Mouse (Mus musculus) heart, embryonic 14.5 days (tissue): Measurements from ENCODE around the gene Dnajb14. TPM values are rescaled to one million over a fixed set of nuclear protein-coding genes. Genes with fewer than 3 reads are reported as not detected.

Experiments used
- ATAC-seq: fragments of 200-750 bp; cut with Nextera tagmentation; 2 replicates; pipeline ENCODE4 v1.8.0; 2017; ENCODE audit warnings: low read depth, moderate TSS enrichment; ENCODE audit not compliant: insufficient number of reproducible peaks, insufficient read depth, low FRiP score
- H3K27ac ChIP-seq, 2 experiments: fragments of 200-500 bp in 1 of 2; fragments of 300-500 bp in 1 of 2; sonication (generic) in 1 of 2; replicated peaks in 1 of 2; 2 replicates each; pipeline ENCODE4 v1.5.1; 2012 to 2014; ENCODE audit warnings: low read depth in 2 of 2, low read length in 2 of 2, control low read depth in 1 of 2, mild to moderate bottlenecking in 1 of 2, mixed read lengths in 1 of 2; ENCODE audit not compliant: control insufficient read depth in 1 of 2, insufficient read depth in 1 of 2
- H3K27me3 ChIP-seq: fragments of 300-500 bp; sonication (generic); 2 replicates; pipeline ENCODE4 v1.6.1; 2014; ENCODE audit warnings: mild to moderate bottlenecking, low read length, control low read depth; ENCODE audit not compliant: control insufficient read depth, insufficient read depth
- H3K36me3 ChIP-seq: fragments of 300-500 bp; sonication (generic); 2 replicates; pipeline ENCODE4 v1.6.1; 2014; ENCODE audit warnings: mild to moderate bottlenecking, control low read depth, low read length, mixed read lengths; ENCODE audit not compliant: control insufficient read depth, insufficient read depth
- H3K4me1 ChIP-seq, 2 experiments: fragments of 200-500 bp in 1 of 2; fragments of 300-500 bp in 1 of 2; sonication (generic) in 1 of 2; 2 replicates each; pipeline ENCODE4 v1.6.1; 2012 to 2014; ENCODE audit warnings: low read length in 2 of 2, control low read depth in 1 of 2, mixed read lengths in 1 of 2; ENCODE audit not compliant: control insufficient read depth in 2 of 2, insufficient read depth in 2 of 2
- H3K4me2 ChIP-seq: fragments of 300-500 bp; sonication (generic); 2 replicates; pipeline ENCODE4 v1.6.1; 2014; ENCODE audit warnings: mild to moderate bottlenecking, low read length
- H3K4me3 ChIP-seq, 2 experiments: fragments of 200-500 bp in 1 of 2; fragments of 300-500 bp in 1 of 2; sonication (generic) in 1 of 2; 2 replicates each; pipeline ENCODE4 v1.5.1; 2012 to 2014; ENCODE audit warnings: low read length in 2 of 2, mild to moderate bottlenecking in 2 of 2, control low read depth in 1 of 2, low read depth in 1 of 2, moderate library complexity in 1 of 2; ENCODE audit not compliant: control insufficient read depth in 1 of 2, insufficient read depth in 1 of 2
- H3K9ac ChIP-seq: fragments of 300-500 bp; sonication (generic); 2 replicates; pipeline ENCODE4 v1.6.1; 2014; ENCODE audit warnings: mild to moderate bottlenecking, low read length
- H3K9me3 ChIP-seq: fragments of 300-500 bp; sonication (generic); 2 replicates; pipeline ENCODE4 v1.6.1; 2016; ENCODE audit warnings: low read length, control low read depth; ENCODE audit not compliant: control insufficient read depth
- WGBS: fragments of 180-500 bp; shearing (Covaris S2); extraction: QIAGEN DNeasy Blood & Tissue Kit; methylation state at CpG from one replicate; pipeline ENCODE4 v1.1.7; 2014; 5-methylcytosine and 5-hydroxymethylcytosine counted together
- polyA plus RNA-seq: library from polyadenylated mRNA; unstranded; fragments of >200 nt; fragmentation: Nextera tagmentation; extraction: Ambion mirVana; gene quantifications from 2 replicates; pipeline ENCODE4 v1.2.1, GENCODE M21; 2014

Dnajb14 gene
- polyA plus RNA-seq, 1 experiment from 2014 or later, result 10.2 TPM

DNA sequence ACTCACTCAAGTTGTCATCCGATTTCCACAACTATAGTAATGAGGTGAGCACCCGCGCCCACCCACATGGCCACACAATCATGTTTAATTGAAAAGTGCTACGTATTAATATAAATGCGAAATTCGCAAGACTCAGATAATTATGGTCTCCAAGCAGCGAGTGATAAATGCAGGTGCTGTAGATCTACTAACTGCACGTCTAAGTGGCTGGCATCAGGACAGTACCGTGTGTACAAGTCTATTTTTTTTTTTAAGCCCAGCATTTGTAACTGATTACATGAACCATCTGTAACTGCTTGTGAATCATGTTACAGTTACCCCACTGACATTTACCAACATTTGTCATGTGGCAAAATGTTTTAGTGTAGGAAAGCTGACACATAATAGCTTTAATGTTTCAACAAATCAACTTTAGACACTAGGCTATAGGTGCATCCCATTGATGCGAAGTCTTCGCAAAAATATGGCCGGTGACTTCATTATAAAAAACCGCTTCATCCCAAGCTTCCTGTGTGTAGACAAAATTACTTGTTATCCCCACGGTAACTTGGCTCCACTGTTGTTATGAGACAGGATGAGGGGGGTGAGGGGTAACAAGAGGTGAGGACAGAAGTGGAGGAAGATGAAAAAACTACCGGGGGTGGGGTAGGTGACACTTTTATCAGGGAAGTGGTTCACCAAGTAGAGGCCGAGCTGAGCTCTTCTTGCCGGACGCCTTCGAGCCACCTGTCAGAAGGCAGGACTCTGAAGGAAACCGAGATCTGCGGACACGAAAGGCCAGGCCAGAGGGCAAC, 3.9 kb upstream of the Dnajb14 start:
- Histone ChIP-seq H3K4me2 (peak overlapping the region; percentile 67), H3K36me3 (peaks cover 15% of the 10 kb centered on the region), H3K4me1 (peaks cover 2 to 14% of the 10 kb centered on the region in 2 experiments), H3K9ac (peak overlapping the region; percentile 59), H3K4me3 (peak overlapping the region; percentile 65 to 87), H3K27ac (peak overlapping the region; percentile 93 to 98), H3K9me3 (no peaks in the 10 kb centered on the region), H3K27me3 (no peaks in the 10 kb centered on the region)
- 39% methylated on average over 22 of the region's 22 CpGs for WGBS
- peak; percentile 1; the same call in 1 of the 2 replicates for ATAC-seq

DNA sequence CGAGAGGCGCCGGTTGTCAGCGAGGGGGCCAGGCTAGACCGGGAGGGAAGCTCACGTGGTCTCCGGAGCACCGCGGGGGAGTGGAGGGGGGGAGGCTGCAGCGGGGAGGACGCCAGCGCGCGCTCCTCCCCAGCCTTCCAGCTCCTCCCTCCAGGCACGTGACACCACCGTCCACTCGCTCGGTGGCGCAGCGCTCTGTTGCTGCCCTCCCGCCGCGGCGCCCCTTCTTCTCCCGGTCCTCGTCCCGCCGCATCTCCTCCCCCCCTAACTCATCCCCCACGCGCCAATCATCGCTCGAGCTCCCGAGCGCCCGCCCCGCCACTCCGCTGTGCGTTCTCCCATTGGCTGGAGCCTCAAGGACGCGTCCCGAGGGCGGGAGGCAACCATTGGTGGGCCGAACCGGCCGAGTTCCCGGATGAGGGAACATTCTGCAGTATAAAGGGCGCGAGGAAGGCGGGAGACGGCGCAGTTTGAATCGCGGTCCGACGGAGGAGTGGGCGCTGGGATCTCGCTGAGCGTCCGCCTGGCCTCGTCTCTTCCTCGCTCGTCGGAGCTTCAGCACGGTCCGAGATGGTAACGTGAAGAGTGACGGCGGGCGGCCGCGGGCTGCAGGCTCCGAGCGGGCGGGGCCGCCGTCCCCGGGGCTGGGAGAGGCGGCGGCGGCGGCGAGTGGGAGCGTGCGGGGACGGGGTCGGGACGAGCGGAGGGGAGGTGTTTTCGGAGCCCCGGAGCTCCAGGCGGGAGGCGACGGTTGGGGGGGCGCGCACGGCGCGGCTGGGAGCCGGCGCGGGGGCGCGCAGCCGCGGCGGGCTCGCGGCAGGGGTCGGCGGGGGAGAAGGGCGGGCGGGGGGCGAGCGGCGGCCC, 3.1 kb upstream of the Dnajb14 start, which contains the start of gene H2afz:
Gene H2afz, plus strand, starts transcription at position 364 of the 864 bp plus-strand sequence.
- peak within 1 kb of the TSS; percentile 93 to 98 for H3K27ac ChIP-seq
- peak; percentile 93 for ATAC-seq
- H3K36me3 ChIP-seq, result peaks cover 15% of the 10 kb centered on the region
- peak within 1 kb of the TSS; percentile 69 for H3K4me2 ChIP-seq
- under 1% methylated on average over 98 of the region's 115 CpGs for WGBS
- H3K9ac ChIP-seq, result peak within 1 kb of the TSS; percentile 98
- peak within 1 kb of the TSS; percentile 87 to 90 for H3K4me3 ChIP-seq
- H3K9me3 ChIP-seq, result no peaks in the 10 kb centered on the region
- H3K4me1 ChIP-seq, result peaks cover 2 to 22% of the 10 kb centered on the region in 2 experiments
- no peaks in the 10 kb centered on the region for H3K27me3 ChIP-seq

DNA sequence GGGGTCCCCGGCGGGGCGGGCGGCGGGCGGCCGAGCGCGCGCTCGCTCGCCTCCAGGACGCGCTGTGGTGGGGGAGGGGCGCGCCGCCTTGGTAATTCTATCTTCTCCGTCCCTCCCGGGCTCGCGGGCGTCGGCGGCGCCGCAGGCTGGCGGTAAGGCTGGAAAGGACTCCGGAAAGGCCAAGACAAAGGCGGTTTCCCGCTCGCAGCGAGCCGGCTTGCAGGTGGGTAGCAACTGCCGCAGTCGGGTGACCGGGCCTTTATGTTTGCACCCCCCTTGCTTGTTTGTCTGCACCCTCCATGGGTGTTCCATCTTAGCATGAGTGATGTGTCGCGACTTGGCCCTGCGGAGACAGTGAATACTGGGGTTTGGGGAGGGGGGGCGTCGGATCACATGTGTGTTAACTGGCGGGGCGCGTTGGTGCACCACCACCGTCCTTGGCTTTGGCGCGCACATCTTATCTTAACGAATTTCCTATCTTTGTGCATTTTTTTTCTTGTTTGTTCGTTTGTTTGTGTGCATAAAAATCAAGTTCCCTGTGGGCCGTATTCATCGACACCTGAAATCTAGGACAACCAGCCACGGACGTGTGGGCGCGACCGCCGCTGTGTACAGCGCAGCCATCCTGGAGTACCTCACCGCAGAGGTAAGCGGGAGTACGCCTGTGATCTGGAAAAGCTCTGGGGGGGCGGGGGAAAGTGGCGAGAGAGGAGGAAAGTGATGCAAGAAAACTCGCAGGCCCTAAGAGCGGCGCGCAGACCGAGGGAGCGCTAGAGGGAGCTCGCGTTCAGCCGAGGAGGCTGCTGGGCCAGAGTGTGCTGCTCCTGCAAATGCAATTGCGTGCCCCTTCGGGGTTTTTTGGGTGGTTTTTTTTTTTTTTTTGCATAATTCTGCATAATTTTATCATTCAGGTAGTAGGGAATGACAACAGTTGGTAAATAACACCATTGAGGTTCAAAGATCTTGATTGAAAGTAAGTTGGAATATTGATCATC, 2.2 kb upstream of the Dnajb14 start:
- peak overlapping the region; percentile 98 for H3K9ac ChIP-seq
- H3K27me3 ChIP-seq, result no peaks in the 10 kb centered on the region
- peak overlapping the region; percentile 69 for H3K4me2 ChIP-seq
- peak overlapping the region; percentile 87 to 90 for H3K4me3 ChIP-seq
- peaks cover 15% of the 10 kb centered on the region for H3K36me3 ChIP-seq
- peak overlapping the region; percentile 92 to 98 for H3K27ac ChIP-seq
- peak; percentile 18; the same call in 1 of the 2 replicates for ATAC-seq
- WGBS, result under 1% methylated on average over 69 of the region's 74 CpGs
- no peaks in the 10 kb centered on the region for H3K9me3 ChIP-seq
- H3K4me1 ChIP-seq, result peaks cover 2 to 22% of the 10 kb centered on the region in 2 experiments

DNA sequence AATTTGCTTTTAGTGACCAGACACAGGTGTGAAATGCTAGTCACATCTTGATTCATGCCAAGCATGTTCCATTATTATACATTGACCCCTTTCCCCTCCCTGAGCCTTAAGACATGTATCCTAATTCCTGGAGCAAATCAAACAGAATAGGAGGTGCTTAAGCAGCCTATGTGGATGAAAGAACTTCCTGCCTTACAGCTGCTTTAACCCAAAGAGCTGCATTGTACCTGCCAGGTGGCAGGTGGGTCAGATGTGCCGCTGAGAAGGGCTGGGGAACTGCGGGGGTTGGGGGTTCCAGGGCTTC, 390 bp upstream of the Dnajb14 start:
- Histone ChIP-seq H3K27ac (peak overlapping the region; percentile 94 to 99), H3K4me2 (peak overlapping the region; percentile 85), H3K36me3 (peaks cover 15% of the 10 kb centered on the region), H3K9me3 (no peaks in the 10 kb centered on the region), H3K9ac (peak overlapping the region; percentile 99), H3K27me3 (no peaks in the 10 kb centered on the region), H3K4me1 (peaks cover 0 to 22% of the 10 kb centered on the region in 2 experiments; a peak in 3 of 4 replicates), H3K4me3 (peak overlapping the region; percentile 90 to 98)
- ATAC-seq, result no peak
- 0% methylated on average over 2 of the region's 2 CpGs for WGBS

DNA sequence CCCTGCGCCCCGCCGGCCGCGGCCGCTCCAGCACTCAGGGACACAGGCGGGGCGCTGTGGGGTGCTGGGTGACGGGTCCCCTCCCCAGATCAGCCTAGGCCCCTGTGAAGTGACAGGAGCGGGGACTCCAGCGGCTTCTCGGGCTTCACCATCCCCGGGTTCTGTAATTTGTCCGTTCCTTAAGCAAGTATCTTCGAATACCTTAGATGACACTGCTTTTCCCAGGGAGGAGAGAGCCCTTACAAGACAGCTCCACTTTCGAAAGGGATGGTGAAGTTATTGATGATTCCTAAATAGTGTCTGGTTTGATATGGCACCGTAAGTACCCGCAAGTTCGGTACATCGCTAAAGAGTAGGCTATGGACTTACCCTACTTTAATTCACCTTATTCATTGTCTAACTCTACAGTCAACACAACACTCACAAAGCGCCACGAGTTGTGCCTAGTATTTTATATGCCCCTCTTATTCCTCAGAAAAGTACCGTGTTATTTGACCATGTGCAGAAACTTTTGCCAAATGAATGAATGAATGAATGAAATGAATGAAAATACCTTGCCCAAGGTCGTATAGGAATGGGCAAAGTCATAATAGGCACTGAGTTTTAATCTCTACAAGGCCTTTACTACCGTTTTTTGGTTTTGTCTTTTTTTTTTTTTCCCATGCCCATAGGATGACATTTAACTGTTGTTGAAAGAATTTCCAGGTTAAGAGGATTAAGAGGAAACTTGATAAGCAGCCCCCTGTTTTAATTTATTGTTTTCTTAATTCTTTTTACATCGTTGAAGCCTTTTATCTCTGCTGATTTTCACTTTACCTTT, 829 bp downstream of the Dnajb14 start:
- Histone ChIP-seq H3K4me2 (peak overlapping the region; percentile 85), H3K4me1 (peaks cover 0 to 22% of the 10 kb centered on the region in 2 experiments; a peak in 3 of 4 replicates), H3K4me3 (peak overlapping the region; percentile 90 to 98), H3K27me3 (no peaks in the 10 kb centered on the region), H3K9ac (peak overlapping the region; percentile 99), H3K27ac (peak overlapping the region; percentile 94 to 99), H3K36me3 (peaks cover 15% of the 10 kb centered on the region), H3K9me3 (no peaks in the 10 kb centered on the region)
- ATAC-seq, result peak; percentile 1; the same call in 1 of the 2 replicates
- 2% methylated on average over 26 of the region's 26 CpGs for WGBS

DNA sequence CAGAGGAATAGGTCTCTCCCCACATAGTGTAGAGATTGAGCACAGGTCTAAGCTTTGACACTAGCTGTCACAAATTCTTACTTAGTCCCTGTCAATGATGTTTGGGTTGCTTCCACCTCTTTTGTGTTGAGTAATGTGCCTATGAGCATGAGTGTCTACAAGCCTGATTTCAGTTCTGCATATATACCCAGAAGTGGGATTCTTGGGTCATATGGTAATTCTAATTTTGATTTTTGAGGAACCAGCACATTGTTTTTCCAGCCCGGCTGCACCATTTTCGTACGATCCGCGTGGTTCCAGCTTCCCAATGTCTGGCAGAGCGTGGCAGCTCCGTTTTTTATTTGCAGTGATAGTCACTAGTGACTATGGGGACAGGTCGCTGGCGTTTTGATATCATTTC, 1.9 kb downstream of the Dnajb14 start:
- Histone ChIP-seq H3K27ac (no peak overlapping the region), H3K27me3 (no peaks in the 10 kb centered on the region), H3K36me3 (peaks cover 19% of the 10 kb centered on the region), H3K4me1 (peaks cover 0 to 22% of the 10 kb centered on the region in 2 experiments; a peak in 3 of 4 replicates), H3K9ac (no peak overlapping the region), H3K4me2 (no peak overlapping the region), H3K9me3 (no peaks in the 10 kb centered on the region), H3K4me3 (no peak overlapping the region)
- WGBS, result 93% methylated on average over 9 of the region's 9 CpGs
- ATAC-seq, result no peak
